Mouse (Mus musculus) kidney, embryonic 15.5 days (tissue): ENCODE measurements around the gene Srsy. TPM values are rescaled to one million over a fixed set of nuclear protein-coding genes. Genes with fewer than 3 reads are reported as not detected.
"Not testable (repeated sequence)": the region's sequence is repeated elsewhere in the genome, so short reads cannot be mapped to it uniquely, and the experiment has no call there.

ENCODE experiments used
- ATAC-seq: fragments of 200-750 bp; cut with Nextera tagmentation; replicated peaks from 2 replicates; pipeline ENCODE4 v1.8.0; 2017; ENCODE audit warnings: moderate TSS enrichment; ENCODE audit not compliant: low FRiP score
- H3K27ac ChIP-seq: fragments of 300-500 bp; sonication (generic); 2 replicates; pipeline ENCODE4 v1.5.1; 2015; ENCODE audit warnings: mild to moderate bottlenecking, inconsistent platforms
- H3K27me3 ChIP-seq: fragments of 300-500 bp; sonication (generic); 2 replicates; pipeline ENCODE4 v1.6.1; 2015; ENCODE audit warnings: inconsistent platforms
- H3K36me3 ChIP-seq: fragments of 300-500 bp; sonication (generic); 2 replicates; pipeline ENCODE4 v1.6.1; 2015; ENCODE audit warnings: inconsistent platforms
- H3K4me1 ChIP-seq: fragments of 300-500 bp; sonication (generic); 2 replicates; pipeline ENCODE4 v1.6.1; 2015; ENCODE audit warnings: inconsistent platforms
- H3K4me2 ChIP-seq: fragments of 300-500 bp; sonication (generic); 2 replicates; pipeline ENCODE4 v1.6.1; 2015; ENCODE audit warnings: moderate library complexity, mild to moderate bottlenecking, inconsistent platforms
- H3K4me3 ChIP-seq: fragments of 300-500 bp; sonication (generic); replicated peaks from 2 replicates; pipeline ENCODE4 v1.5.1; 2015; ENCODE audit warnings: mild to moderate bottlenecking, inconsistent platforms
- H3K9ac ChIP-seq: fragments of 300-500 bp; sonication (generic); 2 replicates; pipeline ENCODE4 v1.6.1; 2015; ENCODE audit warnings: mild to moderate bottlenecking, inconsistent platforms
- H3K9me3 ChIP-seq: fragments of 300-500 bp; sonication (generic); replicated peaks from 2 replicates; pipeline ENCODE4 v1.6.1; 2016; ENCODE audit warnings: inconsistent platforms
- WGBS: fragments of 180-500 bp; shearing (Covaris S2); methylation state at CpG from one replicate; pipeline ENCODE4 v1.1.7; 2015; ENCODE audit warnings: mixed read lengths; 5-methylcytosine and 5-hydroxymethylcytosine counted together
- polyA plus RNA-seq: library from polyadenylated mRNA; unstranded; fragments of >200 nt; fragmentation: Nextera tagmentation; extraction: Ambion mirVana; gene quantifications from 2 replicates; pipeline ENCODE4 v1.2.1, GENCODE M21; 2015

The Srsy gene
- not detected in 2 replicates for polyA plus RNA-seq

DNA sequence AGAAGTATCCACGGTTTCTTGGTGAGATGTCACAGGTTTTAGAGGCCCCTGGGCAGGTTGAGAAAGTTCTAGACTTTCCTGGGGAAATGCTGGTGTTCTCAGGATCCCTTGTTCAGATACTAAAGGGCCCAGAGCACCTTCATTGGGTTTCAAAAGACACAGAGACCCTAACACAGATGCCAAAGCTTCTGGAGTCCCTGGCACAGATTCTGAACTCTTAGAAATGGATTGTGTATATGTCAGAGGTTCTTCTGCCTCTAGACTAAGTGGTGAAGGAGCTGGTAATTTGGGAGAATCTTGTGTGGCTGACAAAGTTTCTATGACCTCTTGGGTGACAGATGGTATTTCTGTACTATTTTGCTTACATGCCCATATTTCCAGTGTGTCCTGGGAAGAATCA is at the start of gene Srsy:
Gene Srsy (minus strand): TSS at position 101 of the 400 bp plus-strand sequence.
- H3K9me3 ChIP-seq, H3K36me3 ChIP-seq, ATAC-seq, H3K27ac ChIP-seq, H3K4me2 ChIP-seq, H3K4me3 ChIP-seq, H3K27me3 ChIP-seq, H3K9ac ChIP-seq, H3K4me1 ChIP-seq: not testable (repeated sequence)
- WGBS = no CpG with 5 or more reads among the region's 1 CpGs

Other genes starting within 250 kb of the Srsy start
- gene Gm21904, start 91.1 kb downstream of the Srsy start, polyA plus RNA-seq = not detected in 2 replicates
- not detected in 2 replicates for gene Gm20772, start 62.6 kb downstream of the Srsy start, polyA plus RNA-seq
- not detected in 2 replicates for gene Gm20831, start 62.6 kb downstream of the Srsy start, polyA plus RNA-seq
- not detected in 2 replicates for gene Gm21764, start 124.5 kb upstream of the Srsy start, polyA plus RNA-seq
- not detected in 2 replicates for gene Ssty1, start 151.8 kb upstream of the Srsy start, polyA plus RNA-seq